Mouse (Mus musculus): ENCODE data around the gene H2-D1. TPM values are rescaled to one million over a fixed set of nuclear protein-coding genes. Genes with fewer than 3 reads are reported as not detected.
"Not testable (repeated sequence)": the region's sequence is repeated elsewhere in the genome, so short reads cannot be mapped to it uniquely, and the experiment has no call there.

Gene H2-D1
- polyA plus RNA-seq, 1 experiment from 2014 or later, result 303 TPM

DNA sequence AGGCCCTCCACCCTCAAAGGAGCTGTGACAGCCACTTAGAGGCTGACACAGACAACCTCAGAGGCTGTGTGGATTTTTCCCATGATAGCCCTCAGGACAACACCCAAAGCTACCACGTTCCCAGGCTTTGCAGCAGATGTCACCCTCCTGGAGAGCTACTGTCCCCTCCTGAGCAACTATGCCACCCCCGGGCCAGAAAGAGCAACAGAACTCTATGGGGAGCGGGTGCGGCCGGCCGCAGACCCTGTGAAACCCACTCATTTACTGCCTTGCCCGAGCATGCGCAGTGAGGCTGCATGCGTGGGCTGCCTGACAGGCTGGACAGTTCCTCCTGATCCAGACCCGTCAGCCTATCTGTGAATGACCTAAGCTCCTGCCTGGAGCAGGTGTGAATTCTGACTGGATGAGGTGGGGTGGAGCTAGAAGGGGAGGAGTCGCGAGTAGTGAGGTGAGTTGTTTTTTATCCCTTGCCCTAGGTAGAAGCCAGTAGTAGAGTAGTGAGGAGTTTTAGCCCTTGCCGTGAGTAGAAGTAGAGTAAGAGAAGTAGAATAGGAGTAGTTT lies 13.9 kb downstream of the H2-D1 start:
- H3K4me1 ChIP-seq (replicated peaks; ENCODE audit: control insufficient read depth, insufficient read depth), result no peaks in the 10 kb centered on the region
- H3K9ac ChIP-seq (ENCODE audit: low read length), result no peak overlapping the region
- WGBS, result 13% methylated on average over 13 of the region's 13 CpGs
- no peak overlapping the region for H3K27ac ChIP-seq (replicated peaks)
- no peak overlapping the region for H3K4me2 ChIP-seq (replicated peaks; ENCODE audit: low read depth)
- DNase-seq (ENCODE audit: low spot score), result peak; percentile 40
- no peak for TF ChIP-seq EP300 (optimal IDR thresholded peaks at IDR 0.05)
- TF ChIP-seq CTCF (IDR thresholded peaks at IDR 0.05; ENCODE audit: low read depth), result no peak
- H3K27me3 ChIP-seq (ENCODE audit: control insufficient read depth, insufficient read depth, low read length), result no peaks in the 10 kb centered on the region
- ATAC-seq (ENCODE audit: low FRiP score, low TSS enrichment), result peak; percentile 48; the same call in 1 of the 2 replicates
- H3K36me3 ChIP-seq (ENCODE audit: control insufficient read depth, insufficient read depth, low read length), result no peaks in the 10 kb centered on the region
- H3K4me3 ChIP-seq (ENCODE audit: low read depth, low read length), result no peak overlapping the region
- H3K9me3 ChIP-seq (ENCODE audit: control insufficient read depth, low read length), result no peaks in the 10 kb centered on the region

GRCm38 (mm10) chr17:35278049-35278448 lies 15.5 kb downstream of the H2-D1 start:
- Histone ChIP-seq H3K4me2 (replicated peaks; ENCODE audit: low read depth) (no peak overlapping the region), H3K27me3 (ENCODE audit: control insufficient read depth, insufficient read depth, low read length) (no peaks in the 10 kb centered on the region), H3K9me3 (ENCODE audit: control insufficient read depth, low read length) (no peaks in the 10 kb centered on the region), H3K4me1 (replicated peaks; ENCODE audit: control insufficient read depth, insufficient read depth) (no peaks in the 10 kb centered on the region), H3K9ac (ENCODE audit: low read length) (no peak overlapping the region), H3K4me3 (ENCODE audit: low read depth, low read length) (no peak overlapping the region), H3K27ac (replicated peaks) (no peak overlapping the region), H3K36me3 (ENCODE audit: control insufficient read depth, insufficient read depth, low read length) (no peaks in the 10 kb centered on the region)
- TF ChIP-seq CTCF (IDR thresholded peaks at IDR 0.05; ENCODE audit: low read depth) (no peak), EP300 (optimal IDR thresholded peaks at IDR 0.05) (no peak)
- no peak for ATAC-seq (ENCODE audit: low FRiP score, low TSS enrichment)
- no peak for DNase-seq (ENCODE audit: low spot score)
- 80% methylated on average over 8 of the region's 8 CpGs for WGBS

DNA sequence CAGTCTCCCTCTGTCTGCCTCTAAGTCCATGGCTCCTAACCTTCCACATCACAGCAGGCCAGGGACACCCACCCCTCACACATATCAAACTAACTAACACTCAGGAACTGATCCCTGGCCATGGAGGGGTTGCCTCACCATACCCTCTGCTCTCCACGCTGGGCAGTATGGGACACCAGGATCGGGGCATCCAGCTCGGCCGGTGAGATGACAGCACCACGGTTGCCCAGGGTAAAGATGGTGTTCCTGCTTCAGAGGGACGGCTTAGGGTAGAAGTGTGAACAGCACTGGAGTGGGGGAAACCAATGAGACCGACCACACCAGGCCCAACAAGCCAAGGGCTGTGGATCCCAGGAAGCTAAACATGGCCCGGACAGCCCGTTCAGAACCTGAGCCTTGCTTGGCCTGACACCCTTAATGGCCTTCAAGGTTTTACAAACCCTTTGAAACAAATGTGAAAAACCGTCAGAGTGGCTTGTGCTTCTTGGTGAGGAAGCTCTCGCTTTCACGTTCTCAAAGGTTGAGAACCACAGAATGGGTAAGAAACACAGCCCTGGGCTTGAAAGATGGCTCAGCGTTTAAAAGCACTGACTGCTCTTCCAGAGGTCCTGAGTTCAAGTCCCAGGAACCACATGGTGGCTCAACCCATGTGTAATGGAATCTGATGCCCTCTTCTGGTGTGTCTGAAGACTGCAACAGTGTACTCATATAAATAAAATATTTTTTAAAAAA lies 16.6 kb downstream of the H2-D1 start:
- 84% methylated on average over 13 of the region's 13 CpGs for WGBS
- H3K36me3 ChIP-seq (ENCODE audit: control insufficient read depth, insufficient read depth, low read length), result no peaks in the 10 kb centered on the region
- no peak overlapping the region for H3K4me2 ChIP-seq (replicated peaks; ENCODE audit: low read depth)
- no peaks in the 10 kb centered on the region for H3K9me3 ChIP-seq (ENCODE audit: control insufficient read depth, low read length)
- no peaks in the 10 kb centered on the region for H3K4me1 ChIP-seq (replicated peaks; ENCODE audit: control insufficient read depth, insufficient read depth)
- no peak for TF ChIP-seq EP300 (optimal IDR thresholded peaks at IDR 0.05)
- TF ChIP-seq CTCF (IDR thresholded peaks at IDR 0.05; ENCODE audit: low read depth), result no peak
- H3K9ac ChIP-seq (ENCODE audit: low read length), result no peak overlapping the region
- no peak overlapping the region for H3K4me3 ChIP-seq (ENCODE audit: low read depth, low read length)
- DNase-seq (ENCODE audit: low spot score) (no peak), ATAC-seq (ENCODE audit: low FRiP score, low TSS enrichment) (no peak)
- H3K27ac ChIP-seq (replicated peaks), result no peak overlapping the region
- H3K27me3 ChIP-seq (ENCODE audit: control insufficient read depth, insufficient read depth, low read length), result no peaks in the 10 kb centered on the region

- TF ChIP-seq EP300 (optimal IDR thresholded peaks at IDR 0.05), result no peak
- TF ChIP-seq CTCF (IDR thresholded peaks at IDR 0.05; ENCODE audit: low read depth), result no peak
- no peak overlapping the region for H3K27ac ChIP-seq (replicated peaks)
- ATAC-seq (ENCODE audit: low FRiP score, low TSS enrichment), result no peak
- no peak overlapping the region for H3K9ac ChIP-seq (ENCODE audit: low read length)
- H3K4me2 ChIP-seq (replicated peaks; ENCODE audit: low read depth), result no peak overlapping the region
- no peaks in the 10 kb centered on the region for H3K27me3 ChIP-seq (ENCODE audit: control insufficient read depth, insufficient read depth, low read length)
- no peaks in the 10 kb centered on the region for H3K9me3 ChIP-seq (ENCODE audit: control insufficient read depth, low read length)
- no peaks in the 10 kb centered on the region for H3K36me3 ChIP-seq (ENCODE audit: control insufficient read depth, insufficient read depth, low read length)
- H3K4me3 ChIP-seq (ENCODE audit: low read depth, low read length), result no peak overlapping the region
- WGBS, result 54% methylated on average over 3 of the region's 3 CpGs
- no peaks in the 10 kb centered on the region for H3K4me1 ChIP-seq (replicated peaks; ENCODE audit: control insufficient read depth, insufficient read depth)
- no peak for DNase-seq (ENCODE audit: low spot score)
Observed at GRCm38 (mm10) chr17:35280276-35280675, 17.7 kb downstream of the H2-D1 start.

GRCm38 (mm10) chr17:35285431-35285830 lies 22.9 kb downstream of the H2-D1 start:
- Histone ChIP-seq H3K4me3 (ENCODE audit: low read depth, low read length) (no peak overlapping the region), H3K9ac (ENCODE audit: low read length) (no peak overlapping the region), H3K27ac (replicated peaks) (no peak overlapping the region), H3K4me2 (replicated peaks; ENCODE audit: low read depth) (no peak overlapping the region), H3K9me3 (ENCODE audit: control insufficient read depth, low read length) (no peaks in the 10 kb centered on the region), H3K36me3 (ENCODE audit: control insufficient read depth, insufficient read depth, low read length) (no peaks in the 10 kb centered on the region), H3K27me3 (ENCODE audit: control insufficient read depth, insufficient read depth, low read length) (no peaks in the 10 kb centered on the region), H3K4me1 (replicated peaks; ENCODE audit: control insufficient read depth, insufficient read depth) (no peaks in the 10 kb centered on the region)
- TF ChIP-seq EP300 (optimal IDR thresholded peaks at IDR 0.05), result no peak
- TF ChIP-seq CTCF (IDR thresholded peaks at IDR 0.05; ENCODE audit: low read depth), result no peak
- ATAC-seq (ENCODE audit: low FRiP score, low TSS enrichment), result no peak
- DNase-seq (ENCODE audit: low spot score), result no peak

GRCm38 (mm10) chr17:35295796-35296195 lies 33.3 kb downstream of the H2-D1 start:
- H3K4me2 ChIP-seq (replicated peaks; ENCODE audit: low read depth); H3K9ac ChIP-seq (ENCODE audit: low read length); ATAC-seq (ENCODE audit: low FRiP score, low TSS enrichment); H3K9me3 ChIP-seq (ENCODE audit: control insufficient read depth, low read length); H3K27me3 ChIP-seq (ENCODE audit: control insufficient read depth, insufficient read depth, low read length); H3K4me1 ChIP-seq (replicated peaks; ENCODE audit: control insufficient read depth, insufficient read depth); H3K36me3 ChIP-seq (ENCODE audit: control insufficient read depth, insufficient read depth, low read length); H3K27ac ChIP-seq (replicated peaks); H3K4me3 ChIP-seq (ENCODE audit: low read depth, low read length): not testable (repeated sequence)
- peak; percentile 28 for DNase-seq (ENCODE audit: low spot score)
- TF ChIP-seq CTCF (IDR thresholded peaks at IDR 0.05; ENCODE audit: low read depth), result peak; percentile 80
- 1% methylated on average over 5 of the region's 5 CpGs for WGBS

Data from stomach, postnatal 0 days (tissue).